Mouse (Mus musculus): ENCODE data around the gene Foxd2. TPM values are rescaled to one million over a fixed set of nuclear protein-coding genes. Genes with fewer than 3 reads are reported as not detected.

The Foxd2 gene
- total RNA-seq, 1 experiment from 2014 or later, result 1.6 TPM

- DNase-seq, result no peak
These were observed 4.3 kb upstream of the Foxd2 start for GRCm38 (mm10) chr4:114912705-114913593.

- DNase-seq, result peak; percentile 43
These were observed 1.2 kb upstream of the Foxd2 start for GRCm38 (mm10) chr4:114909602-114910484.

GRCm38 (mm10) chr4:114907951-114908828 is 483 bp downstream of the Foxd2 start:
- DNase-seq, result peak; percentile 33

DNA sequence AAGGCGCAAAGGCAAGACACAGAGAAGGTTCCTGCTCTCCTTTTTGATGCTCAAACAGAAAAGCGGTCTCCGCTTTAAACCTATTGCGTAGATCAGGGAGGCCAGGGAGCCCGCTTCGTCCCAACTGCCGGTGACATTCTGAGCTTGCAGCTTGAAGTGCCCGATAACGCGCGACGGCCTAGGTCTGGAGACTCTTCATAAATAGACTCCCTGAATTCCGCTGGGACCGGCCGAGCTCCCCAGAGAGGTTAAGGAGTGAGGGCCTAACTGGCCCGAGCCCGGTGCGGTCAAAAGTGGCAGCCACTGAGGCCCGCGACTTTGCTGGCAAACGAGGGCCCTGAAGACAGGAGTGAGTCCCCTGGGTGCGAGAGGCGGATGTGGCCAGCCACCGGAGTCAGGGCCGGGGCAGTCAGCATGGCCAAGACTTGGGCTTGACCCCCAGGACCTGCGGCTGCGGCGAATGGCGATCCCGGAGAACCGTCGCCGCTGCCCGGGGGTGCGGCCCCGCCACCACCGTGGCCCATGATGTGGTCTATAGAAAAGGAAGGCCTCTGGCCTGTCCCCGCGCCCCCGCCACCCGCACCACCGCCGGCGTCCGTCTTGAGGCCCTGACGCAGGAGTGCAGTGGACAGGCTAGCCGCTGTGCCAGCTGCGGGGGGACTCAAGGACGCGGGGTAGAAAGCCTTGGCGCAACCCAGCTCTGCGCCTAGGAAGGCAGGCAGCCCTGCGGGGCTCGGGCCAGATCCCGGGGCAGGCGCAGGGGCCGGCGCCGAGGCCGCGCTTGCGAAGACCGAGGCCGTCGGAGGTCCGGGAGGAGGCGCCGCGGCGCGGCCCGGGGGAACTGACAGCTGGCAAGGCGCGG is 1.4 kb downstream of the Foxd2 start:
- DNase-seq, result peak; percentile 45

DNA sequence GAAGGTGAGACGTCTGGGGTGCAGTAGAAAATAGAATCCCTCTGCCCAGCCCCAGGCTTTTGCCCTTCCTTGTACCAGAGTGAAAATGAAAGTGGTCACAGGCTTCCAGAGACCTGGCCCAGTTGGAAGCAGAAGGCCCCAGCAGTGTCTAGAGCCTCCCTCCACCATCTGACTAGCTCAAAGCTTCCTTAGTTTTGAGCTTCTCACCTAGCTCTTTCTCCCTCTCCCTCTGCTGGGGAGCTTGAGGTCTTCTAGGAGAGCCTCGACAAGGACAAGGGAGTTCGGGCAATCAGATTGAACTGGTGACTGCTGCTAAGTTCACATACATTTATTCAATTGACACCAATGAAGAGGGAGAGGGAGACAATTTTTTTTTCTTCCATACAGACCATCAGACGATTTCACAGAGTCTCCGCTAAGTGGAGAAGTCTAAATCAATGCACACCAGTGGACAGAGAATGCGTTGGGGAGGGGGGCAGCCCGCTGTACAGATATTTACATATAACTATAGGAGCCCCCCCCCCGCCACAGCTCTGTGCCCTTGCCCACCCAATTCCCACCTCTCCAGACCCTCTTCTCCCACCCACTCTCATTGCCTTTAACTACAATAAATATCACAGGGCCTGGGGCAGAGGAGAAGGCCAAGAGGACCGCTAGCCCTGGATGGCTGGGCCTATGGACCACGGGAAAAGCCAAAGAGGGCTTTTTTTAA is 2.5 kb downstream of the Foxd2 start:
- DNase-seq, result no peak

GRCm38 (mm10) chr4:114905501-114905900 is 3.2 kb downstream of the Foxd2 start:
- no peak for DNase-seq

DNA sequence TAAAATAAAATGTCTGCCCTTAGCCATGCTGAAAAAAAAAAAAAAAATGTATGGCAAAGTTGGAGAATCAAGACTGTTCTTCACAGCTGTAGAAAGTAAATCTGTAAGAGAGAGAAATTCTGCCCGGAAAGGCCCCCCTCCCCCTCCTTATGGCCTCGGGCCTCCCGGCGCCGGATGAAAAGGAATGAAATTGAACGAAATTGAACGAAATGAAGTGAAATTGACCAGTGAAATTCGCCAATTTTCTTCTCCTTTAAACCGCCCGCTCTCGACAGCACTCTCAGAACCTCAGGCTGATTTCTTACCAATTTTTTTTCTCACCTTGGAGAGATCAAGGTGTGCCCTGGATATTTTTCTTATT is 5.3 kb downstream of the Foxd2 start:
- no peak for DNase-seq

- no peak for DNase-seq
These were observed 5.8 kb downstream of the Foxd2 start for GRCm38 (mm10) chr4:114902641-114903421.

DNA sequence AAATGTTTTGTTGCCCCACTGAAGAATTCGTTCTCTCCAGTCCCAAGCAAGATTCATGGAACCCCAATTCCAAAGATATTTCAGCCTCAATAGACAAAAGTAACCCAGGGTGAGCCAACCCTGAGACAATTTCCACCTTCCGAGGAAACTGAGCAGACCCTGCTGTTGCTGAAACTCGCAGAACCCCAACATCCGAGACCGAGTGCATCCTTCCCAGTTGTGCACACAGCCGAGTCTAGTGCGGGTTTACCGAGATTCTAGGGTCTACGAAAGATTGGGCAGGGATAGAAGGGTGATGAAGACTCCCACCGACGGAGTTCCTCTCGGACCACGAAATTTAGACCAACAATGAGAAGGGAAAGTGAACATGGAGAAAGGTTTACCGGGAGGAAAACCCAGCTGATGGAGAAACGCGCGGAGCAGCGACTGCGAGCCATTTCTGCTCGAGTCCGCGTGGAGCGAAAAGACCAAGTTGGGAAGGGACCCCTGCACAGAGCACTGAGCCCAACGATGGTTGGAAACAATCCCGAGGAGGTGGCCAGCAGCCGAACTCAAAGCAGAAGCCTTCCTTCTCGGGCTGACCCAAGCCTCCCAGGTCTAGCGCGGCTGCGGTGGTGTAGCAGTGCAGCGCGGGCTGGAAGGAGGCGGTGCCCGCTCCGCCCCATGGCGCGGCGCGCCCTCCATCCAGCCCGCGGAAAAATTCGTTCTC is 6.9 kb downstream of the Foxd2 start:
- peak; percentile 25 for DNase-seq

- no peak for DNase-seq
These were observed 7.6 kb downstream of the Foxd2 start for GRCm38 (mm10) chr4:114900866-114901642.

GRCm38 (mm10) chr4:114899885-114900284 is 8.8 kb downstream of the Foxd2 start:
- no peak for DNase-seq

- DNase-seq, result peak; percentile 45
These were observed 10.8 kb downstream of the Foxd2 start for GRCm38 (mm10) chr4:114897853-114898252.

GRCm38 (mm10) chr4:114882232-114882631 is 26.4 kb downstream of the Foxd2 start:
- no peak for DNase-seq

DNA sequence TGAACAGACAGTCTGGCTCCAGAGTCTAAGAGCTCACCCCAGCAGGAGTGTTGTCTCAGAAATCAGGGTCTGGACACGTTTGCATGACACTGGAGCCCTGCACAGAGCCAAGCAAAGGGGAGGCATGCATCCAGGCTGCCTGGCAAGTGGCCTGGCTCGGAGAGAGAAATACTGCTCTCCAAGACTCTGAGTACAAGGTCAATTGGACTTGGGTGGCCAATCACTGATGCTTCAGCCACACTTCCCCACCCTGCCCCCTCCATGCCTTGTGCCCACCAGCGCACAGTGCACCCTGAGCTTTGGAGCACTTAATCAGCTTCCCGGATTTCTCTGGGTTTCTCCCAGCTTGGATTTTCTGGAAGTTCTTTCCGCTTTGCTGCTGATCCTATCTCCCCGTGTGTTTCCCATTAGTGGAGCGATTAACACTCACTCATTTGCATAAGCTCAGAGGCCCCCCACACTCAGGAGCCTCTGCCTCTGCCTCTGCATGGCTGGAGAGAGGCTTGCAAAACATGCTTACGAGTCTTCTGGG is 32.2 kb downstream of the Foxd2 start:
- peak; percentile 5 for DNase-seq

- no peak for DNase-seq
These were observed 38.7 kb downstream of the Foxd2 start for GRCm38 (mm10) chr4:114869765-114870490.

DNA sequence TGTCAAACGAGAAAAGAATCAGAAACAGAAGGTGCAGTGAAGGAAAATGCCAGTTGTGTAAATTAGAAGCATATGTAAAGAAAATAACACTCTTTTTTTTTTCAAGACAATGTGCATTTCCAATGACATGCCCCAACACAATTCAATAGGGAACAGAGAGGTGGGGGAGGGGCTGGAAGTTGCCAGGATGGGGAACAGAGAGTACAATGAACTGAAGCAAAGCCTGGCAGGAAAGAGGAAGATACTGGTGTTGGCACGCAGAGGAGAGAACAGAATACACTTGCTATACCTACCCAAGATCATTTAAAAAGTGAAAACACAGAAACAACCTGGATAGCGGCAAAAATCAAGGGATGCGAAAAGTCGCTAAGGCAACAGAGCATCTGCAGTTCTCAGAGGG is 45.5 kb downstream of the Foxd2 start:
- DNase-seq, result no peak

DNA sequence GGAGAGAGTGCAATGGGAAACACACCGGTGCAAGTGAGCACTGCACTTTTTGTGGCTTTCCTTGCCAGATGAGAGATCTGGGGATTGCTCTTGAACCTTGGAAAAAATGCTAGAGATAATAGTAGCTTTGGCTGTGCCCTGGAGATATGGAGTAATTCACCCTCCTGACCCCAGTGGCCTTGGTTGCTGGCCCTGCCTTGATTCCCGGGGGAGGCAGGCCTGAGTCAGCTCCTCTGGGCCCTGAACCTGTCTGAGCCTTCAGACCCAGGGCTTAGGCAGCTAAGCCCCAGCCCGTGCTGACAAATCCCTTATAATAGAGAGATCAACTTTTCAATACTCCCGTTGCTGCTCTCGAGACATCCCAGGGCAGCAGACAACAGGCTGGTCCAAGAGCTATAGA is 50.2 kb downstream of the Foxd2 start:
- peak; percentile 42 for DNase-seq
